Mouse (Mus musculus) E14TG2a.4 (cell line): Measurements from ENCODE around the gene Col25a1.

Experiments
- CTCF ChIP-seq: conservative IDR thresholded peaks from 2 replicates; pipeline ENCODE4 v1.5.1; 2014; ENCODE audit warnings: low read length
- NANOG ChIP-seq: IDR thresholded peaks from 2 replicates; pipeline ENCODE4 v1.6.1; 2014; ENCODE audit warnings: borderline replicate concordance, low read length, mixed read lengths

DNA sequence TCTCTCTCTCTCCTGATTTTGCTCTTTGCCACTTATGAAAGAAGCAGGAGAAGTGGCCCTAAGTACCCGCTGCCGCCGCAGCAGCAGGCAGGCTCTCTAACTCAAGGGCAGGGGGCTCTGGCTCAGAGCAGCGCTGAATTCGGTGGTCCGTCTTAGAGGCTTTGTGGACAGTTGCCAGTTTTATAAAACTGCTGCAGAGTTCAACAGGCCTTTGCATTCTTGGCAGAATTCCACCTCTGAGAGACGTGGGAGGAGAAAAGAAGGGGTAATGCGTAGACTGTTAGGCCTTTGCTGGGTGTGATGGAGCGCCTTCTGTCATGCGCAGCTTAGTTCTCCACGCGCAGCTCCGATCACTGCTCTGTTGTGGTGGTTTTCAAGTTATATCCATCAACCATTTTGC lies 206.6 kb downstream of the Col25a1 start:
- no peak for TF ChIP-seq CTCF
- TF ChIP-seq NANOG: no peak
